Mouse (Mus musculus): ENCODE measurements around the gene Gm8127. TPM values are rescaled to one million over a fixed set of nuclear protein-coding genes. Genes with fewer than 3 reads are reported as not detected.
A peak's percentile ranks its signal among the peaks of the same experiment; 100 is the strongest.
"Not testable (repeated sequence)": the region's sequence is repeated elsewhere in the genome, so short reads cannot be mapped to it uniquely, and the experiment has no call there.

Gm8127 gene
- not detected for total RNA-seq (2021)
- long read RNA-seq, experiment 1: 0 reads
- long read RNA-seq, experiment 2: 0 reads

DNA sequence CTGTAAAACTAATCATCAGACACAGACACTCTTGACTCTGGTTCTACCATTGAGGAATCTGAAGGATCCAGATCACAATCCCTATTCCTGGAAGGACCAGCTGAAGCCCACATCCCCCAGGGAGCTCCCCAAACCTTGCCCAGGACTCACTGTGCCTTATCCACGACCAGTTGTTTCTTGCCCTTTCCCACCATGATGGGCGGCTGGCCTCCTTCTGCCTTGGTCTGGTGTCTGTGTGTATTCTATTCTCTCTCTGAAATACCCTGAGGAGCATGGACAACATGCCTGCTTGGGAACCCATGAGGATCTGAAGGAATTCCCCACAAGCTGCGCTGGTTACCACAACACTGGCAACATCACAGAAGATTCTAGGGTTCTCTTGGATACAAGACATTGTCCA lies at the start of gene Gm8127:
Gene Gm8127 (minus strand): TSS at position 330 of the 400 bp plus-strand sequence.
- DNase-seq (ENCODE audit: low spot score in 2 of 2): not testable (repeated sequence)

- DNase-seq (ENCODE audit: low spot score in 2 of 2): not testable (repeated sequence)
These were observed 44.0 kb upstream of the Gm8127 start for GRCm38 (mm10) chr14:43337646-43338045.

- DNase-seq (ENCODE audit: low spot score in 2 of 2): not testable (repeated sequence)
These were observed 37.8 kb upstream of the Gm8127 start for GRCm38 (mm10) chr14:43331362-43331880.

DNA sequence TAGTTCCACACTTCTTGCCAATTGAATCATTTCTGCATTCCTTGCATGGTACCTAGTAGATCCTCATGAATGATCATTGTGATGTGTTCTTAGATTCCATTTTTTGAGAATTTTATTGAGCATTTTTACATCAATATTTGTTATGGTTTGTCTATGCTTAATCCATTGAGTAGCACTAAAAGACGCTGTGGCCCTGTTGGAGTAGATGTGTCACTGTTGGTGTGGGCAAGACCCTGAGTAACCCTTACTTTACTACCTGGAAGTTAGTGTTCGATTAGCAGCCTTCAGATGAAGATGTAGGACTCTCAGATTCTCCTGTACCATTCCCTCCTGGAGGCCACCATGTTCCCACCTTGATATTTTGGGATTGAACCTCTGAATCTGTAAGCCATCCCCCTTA lies 35.0 kb upstream of the Gm8127 start:
- DNase-seq (ENCODE audit: low spot score in 2 of 2): not testable (repeated sequence)

- DNase-seq (ENCODE audit: low spot score in 2 of 2): not testable (repeated sequence)
These were observed 25.9 kb upstream of the Gm8127 start for GRCm38 (mm10) chr14:43319516-43319915.

GRCm38 (mm10) chr14:43278681-43279080 lies 15.0 kb downstream of the Gm8127 start:
- DNase-seq (ENCODE audit: low spot score in 2 of 2): peak; percentile 13 to 26

DNA sequence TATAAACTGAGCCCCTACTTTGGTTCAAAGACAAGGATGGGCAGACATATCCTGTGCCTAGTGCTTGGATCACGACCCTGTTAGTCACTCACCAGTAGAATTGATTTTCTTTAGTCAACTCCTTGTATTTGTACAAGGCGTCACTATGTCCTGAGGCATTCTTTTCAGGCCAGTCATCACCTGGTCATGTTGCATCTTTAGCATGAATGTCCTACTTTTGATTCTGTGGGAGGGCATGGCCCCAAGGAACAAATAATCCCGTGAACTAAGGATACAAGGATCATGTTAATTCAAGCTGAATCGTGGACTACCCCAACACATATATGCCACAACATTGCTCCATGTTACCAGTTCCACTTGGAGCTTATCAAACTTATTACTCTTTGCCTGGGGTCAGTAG lies 15.5 kb downstream of the Gm8127 start:
- peak in 1 of 2 experiments; percentile 28 for DNase-seq (ENCODE audit: low spot score in 2 of 2)

- DNase-seq (ENCODE audit: low spot score in 2 of 2): peak in 1 of 2 experiments; percentile 9
These were observed 16.2 kb downstream of the Gm8127 start for GRCm38 (mm10) chr14:43277468-43277867.

- DNase-seq (ENCODE audit: low spot score in 2 of 2): not testable (repeated sequence)
These were observed 17.9 kb downstream of the Gm8127 start for GRCm38 (mm10) chr14:43275752-43276151.

GRCm38 (mm10) chr14:43274986-43275511 lies 18.6 kb downstream of the Gm8127 start, which contains the start of gene Gm9732:
Gm9732 (plus strand) TSS chr14:43275036.
- peak; percentile 21 to 52 for DNase-seq (ENCODE audit: low spot score in 2 of 2)

DNA sequence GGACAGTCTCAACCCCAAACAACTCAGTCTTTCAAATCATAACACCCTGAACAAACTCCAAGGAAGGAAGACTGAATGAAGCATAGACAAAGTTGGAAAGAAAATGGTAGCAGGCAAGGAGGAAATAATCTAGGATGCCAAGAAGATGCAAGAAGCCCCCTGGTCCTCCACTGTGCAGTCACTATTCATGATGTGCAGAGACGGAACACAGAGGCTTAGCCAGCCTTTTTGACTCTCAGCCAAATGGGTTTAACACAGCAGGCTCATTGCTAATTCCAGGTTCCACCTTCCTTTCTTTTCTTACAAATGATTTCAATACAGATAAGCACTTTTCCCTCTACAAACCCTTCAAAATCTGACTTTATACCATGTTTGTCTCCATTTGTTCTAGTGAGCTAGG lies 20.5 kb downstream of the Gm8127 start:
- not testable (repeated sequence) for DNase-seq (ENCODE audit: low spot score in 2 of 2)

- DNase-seq (ENCODE audit: low spot score in 2 of 2): not testable (repeated sequence)
These were observed 24.4 kb downstream of the Gm8127 start for GRCm38 (mm10) chr14:43269211-43269610.

DNA sequence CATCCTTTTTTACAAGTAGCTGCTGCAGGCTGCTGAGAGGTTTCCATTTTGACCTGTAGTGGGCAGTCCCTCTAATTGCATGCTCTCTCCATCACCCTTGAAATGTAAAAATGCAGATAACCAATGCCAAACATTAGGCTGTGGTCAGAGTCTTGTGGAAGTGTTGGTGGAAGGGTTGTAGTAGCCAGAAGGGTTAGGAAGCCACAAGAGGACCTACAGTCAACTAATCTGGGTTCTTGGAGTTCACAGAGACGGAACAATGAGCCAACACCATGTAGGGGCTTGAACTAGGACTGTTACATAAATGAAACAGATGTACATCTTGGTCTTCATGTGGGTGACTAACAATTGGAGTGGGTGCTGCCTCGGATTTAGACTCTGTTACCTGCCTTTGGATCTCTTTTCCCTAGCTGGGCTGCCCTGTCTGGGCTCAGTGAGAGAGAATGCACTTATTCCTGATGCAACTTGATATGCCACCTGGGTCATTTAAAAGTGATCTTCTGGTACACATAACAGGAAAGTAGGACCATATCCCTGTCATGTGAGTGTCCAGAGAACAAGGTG lies 25.0 kb downstream of the Gm8127 start:
- not testable (repeated sequence) for DNase-seq (ENCODE audit: low spot score in 2 of 2)

DNA sequence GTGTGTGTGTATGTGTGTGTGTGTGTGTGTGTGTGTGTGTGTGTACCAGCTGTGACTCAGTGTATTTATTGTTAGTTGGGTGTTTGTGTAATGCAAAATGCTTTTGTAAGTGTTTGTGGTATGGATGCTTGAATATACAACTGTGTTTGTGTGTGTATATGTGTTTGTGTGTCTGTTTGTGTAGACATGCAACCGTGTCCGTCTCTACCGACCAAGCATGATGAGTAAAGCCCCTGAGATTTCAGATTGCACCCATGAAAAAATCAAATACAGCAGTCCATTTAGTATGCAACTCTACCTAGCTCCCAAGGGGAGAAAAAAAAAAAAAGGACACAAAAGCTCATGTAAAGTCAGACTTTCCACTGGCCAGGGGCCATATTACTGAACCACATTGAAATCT lies 30.2 kb downstream of the Gm8127 start:
- DNase-seq (ENCODE audit: low spot score in 2 of 2): not testable (repeated sequence)

- DNase-seq (ENCODE audit: low spot score in 2 of 2): not testable (repeated sequence)
These were observed 35.3 kb downstream of the Gm8127 start, which contains the start of gene Gm8126 for GRCm38 (mm10) chr14:43258349-43258748. Gm8126 (plus strand) TSS chr14:43258649.

DNA sequence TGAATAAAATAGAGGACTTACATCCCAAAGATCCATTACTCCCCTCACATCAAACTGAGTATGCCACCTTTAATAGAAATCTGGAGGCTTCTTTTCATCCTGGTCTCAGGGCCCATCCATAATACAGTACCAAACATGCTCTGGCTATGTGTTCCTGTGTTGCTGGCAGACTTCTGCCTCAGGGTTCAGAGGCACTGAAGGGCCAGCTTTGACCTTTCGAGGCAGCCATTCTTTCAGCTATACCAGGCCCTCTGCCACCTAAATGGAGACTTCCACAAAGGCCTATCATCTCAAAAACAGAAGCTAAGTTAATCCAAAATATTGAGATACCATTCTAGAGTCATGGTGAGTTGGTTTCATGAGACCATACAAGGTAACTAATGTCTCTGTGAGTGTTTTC lies 37.1 kb downstream of the Gm8127 start:
- DNase-seq (ENCODE audit: low spot score in 2 of 2): not testable (repeated sequence)

GRCm38 (mm10) chr14:43250549-43251253 lies 42.9 kb downstream of the Gm8127 start:
- not testable (repeated sequence) for DNase-seq (ENCODE audit: low spot score in 2 of 2)

- peak in 1 of 2 experiments; percentile 24 for DNase-seq (ENCODE audit: low spot score in 2 of 2)
These were observed 43.9 kb downstream of the Gm8127 start for GRCm38 (mm10) chr14:43249611-43250170.
